Mouse (Mus musculus) left cerebral cortex, adult 8-10 months (tissue): Measurements from ENCODE around the gene Wdfy2. TPM values are rescaled to one million over a fixed set of nuclear protein-coding genes. Genes with fewer than 3 reads are reported as not detected.

ENCODE experiments used
- microRNA-seq, 2 experiments: library from miRNA; unstranded; fragments of <30 nt; microRNA quantifications; one replicate each; pipeline ENCODE4 v1.2.0; 2022
- total RNA-seq, 4 experiments: library from RNA; stranded (reverse); gene quantifications; 2 replicates each; pipeline ENCODE4 v1.2.4; 2022

The Wdfy2 gene
- total RNA-seq, 4 experiments from 2014 or later, result 11.9 to 13.6 (median 13.3) TPM

Small RNA genes within 50 kb of the gene (microRNA-seq; reads per million reads assigned to microRNA genes)
- gene Mir6541 (0 reads per million in 2 experiments), gene Mir8098 (0 to 0.42 reads per million in 2 experiments)

Other genes starting within 250 kb of the Wdfy2 start
- not detected for gene Serpine3, start 174.0 kb upstream of the Wdfy2 start, total RNA-seq
- gene Ints6, start 76.5 kb upstream of the Wdfy2 start, total RNA-seq, result 10 to 100 TPM; 31.2 to 45.7 (median 41.1) TPM
- gene Defb48, start 146.8 kb downstream of the Wdfy2 start, total RNA-seq, result not detected
- gene Defb47, start 160.4 kb downstream of the Wdfy2 start, total RNA-seq, result not detected
- gene Defb43, start 174.1 kb downstream of the Wdfy2 start, total RNA-seq, result not detected
- under 1 TPM; 0.19 to 0.65 (median 0.37) TPM for gene Defb42, start 209.3 kb downstream of the Wdfy2 start, total RNA-seq
- gene Defb30, start 212.3 kb downstream of the Wdfy2 start, total RNA-seq, result not detected